Mouse (Mus musculus) left cerebral cortex, postnatal 4 days (tissue): Measurements from ENCODE around the gene Pdzd2. TPM values are rescaled to one million over a fixed set of nuclear protein-coding genes. Genes with fewer than 3 reads are reported as not detected.

Source experiments
- DNase-seq: peaks from one replicate; pipeline ENCODE4 v3.0.0-alpha.2; 2022
- intact Hi-C: fragments of 180-260 bp; cut with DNase I; formaldehyde crosslinking; loops from one replicate; pipeline ENCODE4 v1.15.1; 2025
- total RNA-seq, 2 experiments: library from RNA; stranded (reverse); gene quantifications; 2 replicates each; pipeline ENCODE4 v1.2.3; 2021

The Pdzd2 gene
- total RNA-seq, 2 experiments from 2014 or later, result 87.8 to 107 TPM

- no peak for DNase-seq
- intact Hi-C loops, result no loop called here
Observed at GRCm38 (mm10) chr15:12628451-12628850, 111.3 kb downstream of the Pdzd2 start.

GRCm38 (mm10) chr15:12626930-12627329 is 112.8 kb downstream of the Pdzd2 start:
- DNase-seq, result no peak
- intact Hi-C loops, result no loop called here

- no peak for DNase-seq
- intact Hi-C loops, result no loop called here
Observed at GRCm38 (mm10) chr15:12626166-12626565, 113.6 kb downstream of the Pdzd2 start.

GRCm38 (mm10) chr15:12625524-12625923 is 114.2 kb downstream of the Pdzd2 start:
- DNase-seq, result no peak
- intact Hi-C loops, result no loop called here

DNA sequence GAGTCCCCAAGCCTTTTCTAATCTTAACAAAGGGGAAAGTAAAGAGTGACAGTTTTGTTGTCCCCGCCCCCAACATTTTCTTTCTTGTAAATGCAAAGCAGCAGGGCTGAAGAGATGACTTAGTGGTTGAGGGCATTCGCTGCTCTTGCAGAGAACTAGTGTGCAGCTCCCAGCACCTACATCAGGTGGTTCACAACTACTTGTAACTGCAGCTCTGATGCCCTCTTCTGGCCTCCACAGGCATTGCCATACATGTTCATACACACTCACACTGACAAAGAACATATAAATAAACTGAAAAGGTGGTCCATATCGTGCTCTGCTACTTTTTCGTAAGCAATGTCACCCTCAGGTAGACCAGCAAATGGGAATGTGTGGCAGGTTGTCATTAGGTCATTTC is 116.2 kb downstream of the Pdzd2 start:
- intact Hi-C loops, result no loop called here
- DNase-seq, result no peak

- intact Hi-C loops, result no loop called here
- no peak for DNase-seq
Observed at GRCm38 (mm10) chr15:12622701-12623100, 117.0 kb downstream of the Pdzd2 start.

DNA sequence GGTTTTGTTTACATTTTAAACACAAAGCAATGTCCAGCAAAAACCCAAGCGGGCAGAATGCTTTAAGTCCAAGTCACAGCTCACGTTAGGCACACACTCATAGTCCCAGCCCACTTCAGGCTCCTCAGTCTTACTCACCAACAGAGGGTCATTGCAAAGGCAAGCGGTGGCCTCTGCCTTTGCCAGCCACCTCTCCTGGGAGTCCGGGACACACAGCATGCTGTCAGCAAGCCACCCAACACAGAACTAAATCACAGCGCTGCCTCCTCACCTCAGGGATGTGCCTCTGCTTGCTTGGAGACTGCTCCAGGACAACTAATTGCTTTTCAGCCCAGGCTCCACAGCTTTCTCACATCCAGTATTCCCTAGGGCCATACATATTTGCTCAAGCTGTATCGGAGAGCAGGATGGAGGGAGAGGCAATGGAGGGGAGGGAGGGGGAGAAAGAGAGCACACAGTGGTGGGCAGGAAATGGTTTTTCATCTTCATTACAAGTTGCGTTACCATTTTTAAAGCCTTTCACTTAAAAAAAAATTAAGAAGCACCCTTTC is 117.6 kb downstream of the Pdzd2 start:
- DNase-seq, result no peak
- intact Hi-C loops, result no loop called here

GRCm38 (mm10) chr15:12619273-12619672 is 120.5 kb downstream of the Pdzd2 start:
- intact Hi-C loops, result no loop called here
- no peak for DNase-seq

GRCm38 (mm10) chr15:12617651-12618050 is 122.1 kb downstream of the Pdzd2 start:
- no peak for DNase-seq

GRCm38 (mm10) chr15:12617220-12617619 is 122.5 kb downstream of the Pdzd2 start:
- no peak for DNase-seq
- intact Hi-C loops, result no loop called here

More at GRCm38 (mm10) chr15:12617651-12618050, 122.1 kb downstream of the Pdzd2 start:
- intact Hi-C loops, result no loop called here

DNA sequence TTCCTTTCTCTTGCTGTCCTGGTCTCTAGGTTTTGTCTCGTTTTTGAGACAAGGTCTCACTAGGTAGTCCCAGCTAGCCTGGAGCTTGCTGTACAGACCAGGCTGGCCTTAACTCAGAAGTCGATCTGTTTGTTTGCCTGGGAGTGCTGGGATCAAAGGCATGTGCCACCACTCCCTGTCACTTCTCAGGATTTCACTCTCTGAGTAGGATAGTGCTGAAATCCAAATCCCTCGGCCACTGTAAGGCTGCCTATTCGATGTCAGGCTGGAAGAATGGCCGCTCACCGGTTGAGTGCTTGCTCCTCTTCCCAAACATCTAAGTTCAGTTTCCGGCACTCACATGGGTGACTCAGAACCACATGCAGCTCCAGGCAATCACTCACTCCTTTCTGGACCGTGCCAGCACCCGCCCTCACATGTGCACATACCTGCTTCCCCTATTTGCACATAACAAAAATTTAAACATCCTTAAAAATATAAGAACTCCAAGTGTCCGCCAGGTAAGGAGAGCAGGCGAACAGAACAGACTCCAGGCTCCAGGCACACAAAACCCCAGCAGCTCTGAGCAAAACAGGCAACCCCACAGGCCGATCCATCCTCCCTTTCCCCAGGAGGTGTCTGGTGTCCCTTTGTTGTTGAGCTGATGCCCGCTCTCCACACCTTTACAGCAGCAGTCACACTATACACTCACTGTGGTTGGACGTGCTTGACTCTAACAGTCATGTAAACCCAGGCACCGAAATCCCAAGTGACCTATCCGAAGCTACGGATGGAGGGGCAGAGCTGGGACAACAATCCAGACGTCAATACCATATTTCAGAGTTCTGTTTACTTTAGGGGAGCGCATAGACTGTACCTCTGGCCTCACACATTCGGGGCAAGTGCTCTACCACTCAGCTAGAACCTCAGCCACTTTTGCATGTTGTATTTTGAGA is 124.5 kb downstream of the Pdzd2 start:
- no peak for DNase-seq
- intact Hi-C loops, result no loop called here

- intact Hi-C loops, result no loop called here
- no peak for DNase-seq
Observed at GRCm38 (mm10) chr15:12614011-12614410, 125.7 kb downstream of the Pdzd2 start.

DNA sequence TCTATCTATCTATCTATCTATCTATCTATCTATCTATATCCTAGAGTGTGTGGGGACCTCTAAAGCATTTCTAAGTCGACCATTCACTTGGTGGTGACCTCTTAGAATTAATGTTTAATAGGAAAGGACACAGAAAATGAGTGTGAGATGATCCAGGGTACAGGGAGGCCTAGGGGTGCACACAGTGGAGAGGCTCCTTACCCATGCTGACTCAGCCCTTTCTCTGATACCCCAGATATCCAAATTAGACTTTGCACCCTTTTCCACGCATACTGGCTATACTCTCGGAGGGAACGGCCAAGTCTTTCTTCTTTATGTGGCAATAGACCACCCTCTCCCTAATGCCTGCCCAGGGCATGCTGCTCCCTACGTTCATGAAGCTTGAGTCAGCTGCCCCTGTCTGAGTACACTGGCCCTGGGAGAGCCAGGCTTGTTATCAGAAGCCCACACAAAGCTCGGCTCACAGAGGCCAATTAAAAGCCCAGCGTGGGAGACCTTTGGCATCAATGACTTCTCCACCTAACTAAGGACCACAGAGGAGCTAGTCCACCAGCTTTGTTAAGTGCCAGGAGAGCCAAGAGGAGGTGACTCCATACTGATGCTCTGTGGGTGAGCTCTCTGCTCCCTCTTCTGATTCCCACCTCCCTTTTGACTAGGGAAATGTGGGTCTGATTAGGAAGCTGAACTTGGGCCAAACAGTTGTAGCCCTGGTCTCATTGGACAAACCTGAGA is 126.6 kb downstream of the Pdzd2 start:
- intact Hi-C loops, result no loop called here
- DNase-seq, result no peak

GRCm38 (mm10) chr15:12608090-12608489 is 131.6 kb downstream of the Pdzd2 start:
- intact Hi-C loops, result no loop called here
- DNase-seq, result no peak

DNA sequence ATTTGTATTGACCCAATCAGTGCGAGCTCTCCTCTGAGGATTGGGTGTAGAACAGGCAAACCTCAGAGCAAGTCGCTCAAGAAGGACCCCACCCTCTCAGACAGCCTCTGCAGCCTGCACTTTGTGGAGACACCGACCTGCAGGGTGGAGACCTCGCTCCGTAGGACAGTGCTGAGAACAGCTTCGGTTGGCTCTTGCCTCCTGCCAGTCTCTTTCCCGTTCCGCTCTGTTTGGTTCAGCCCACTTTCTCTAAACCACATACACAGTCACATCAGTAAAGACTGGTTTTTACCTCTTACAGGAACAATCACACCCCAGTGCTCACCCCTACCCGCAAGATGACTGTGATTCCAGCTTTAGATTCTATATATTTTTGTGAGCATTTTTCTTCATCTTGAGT is 133.4 kb downstream of the Pdzd2 start:
- DNase-seq, result no peak
- intact Hi-C loops, result no loop called here

DNA sequence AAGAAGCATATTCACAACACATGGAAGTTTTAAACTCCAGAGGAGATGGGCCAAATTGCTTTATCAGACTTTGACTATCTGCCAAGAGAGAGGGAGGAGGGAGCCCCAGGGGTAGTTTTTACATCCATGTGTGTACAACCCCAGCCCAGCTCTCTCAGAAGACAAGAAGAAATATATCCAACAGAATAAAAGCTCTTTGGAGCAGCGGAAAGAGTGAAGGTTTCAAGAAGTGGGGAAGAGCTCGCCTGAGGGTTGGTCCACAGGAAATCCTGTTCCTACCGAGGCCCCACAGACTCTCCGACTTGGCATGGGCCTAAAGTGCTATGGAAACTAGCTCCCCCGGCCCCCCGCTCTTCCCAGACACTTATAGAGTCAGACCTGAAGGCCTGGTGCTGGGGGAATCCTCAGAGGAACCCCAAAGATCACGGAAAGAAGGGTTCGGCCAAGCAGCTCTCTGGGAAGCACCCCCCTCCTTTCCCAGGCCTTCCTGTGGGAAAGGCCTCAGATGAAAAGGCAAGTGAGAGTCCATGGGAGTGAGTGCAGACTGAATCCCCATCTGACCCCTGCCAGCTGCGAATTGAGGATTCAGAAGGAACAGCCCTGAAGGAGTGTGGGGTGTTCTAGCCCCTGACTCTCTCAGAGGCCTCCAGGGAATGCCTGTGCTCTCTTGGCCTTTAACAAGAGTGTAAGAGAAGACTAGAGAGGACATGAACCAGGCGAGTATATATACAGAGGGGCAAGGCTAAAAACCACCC is 134.3 kb downstream of the Pdzd2 start:
- DNase-seq, result no peak
- intact Hi-C loops, result no loop called here

- DNase-seq, result no peak
- intact Hi-C loops, result no loop called here
Observed at GRCm38 (mm10) chr15:12603674-12604073, 136.1 kb downstream of the Pdzd2 start.

DNA sequence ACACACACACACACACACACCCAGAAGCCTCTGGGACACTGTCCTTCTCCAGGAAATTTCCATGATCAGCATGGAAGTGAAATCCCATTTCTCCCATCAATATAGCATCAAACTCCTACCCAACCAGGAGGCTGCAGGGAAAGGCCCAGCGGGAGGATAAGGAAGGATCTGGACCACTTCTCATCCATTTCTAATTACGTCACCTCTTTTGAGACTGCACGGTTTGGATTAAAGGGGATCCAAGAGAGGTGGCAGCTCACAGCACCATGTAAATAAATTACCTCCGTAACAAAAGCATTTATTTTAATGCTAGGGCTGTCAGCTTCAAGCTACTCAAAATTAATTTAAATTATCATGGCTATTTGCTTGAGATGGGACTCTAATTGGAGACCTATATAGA is 146.6 kb downstream of the Pdzd2 start:
- intact Hi-C loops, result no loop called here
- DNase-seq, result no peak

DNA sequence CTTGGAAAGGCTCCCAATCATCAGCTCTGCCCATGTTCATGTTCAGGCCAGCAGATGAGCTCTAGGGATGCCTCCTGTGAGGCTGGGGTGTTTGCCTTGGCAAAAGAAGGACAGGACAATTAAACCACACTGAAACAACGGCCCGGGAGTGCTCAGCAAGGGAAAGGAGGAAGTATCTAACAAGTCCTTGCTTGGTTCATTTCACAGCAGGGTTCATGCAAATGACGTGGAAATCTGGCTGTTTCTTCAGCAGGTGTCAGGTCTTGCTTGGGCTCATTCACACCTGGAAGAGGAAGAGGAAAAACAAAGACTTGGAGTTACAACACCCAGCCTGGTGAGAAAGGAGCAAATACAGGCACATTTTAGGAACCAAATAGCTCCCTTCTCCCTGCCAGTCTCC is 147.1 kb downstream of the Pdzd2 start:
- no peak for DNase-seq
- intact Hi-C loops, result no loop called here

DNA sequence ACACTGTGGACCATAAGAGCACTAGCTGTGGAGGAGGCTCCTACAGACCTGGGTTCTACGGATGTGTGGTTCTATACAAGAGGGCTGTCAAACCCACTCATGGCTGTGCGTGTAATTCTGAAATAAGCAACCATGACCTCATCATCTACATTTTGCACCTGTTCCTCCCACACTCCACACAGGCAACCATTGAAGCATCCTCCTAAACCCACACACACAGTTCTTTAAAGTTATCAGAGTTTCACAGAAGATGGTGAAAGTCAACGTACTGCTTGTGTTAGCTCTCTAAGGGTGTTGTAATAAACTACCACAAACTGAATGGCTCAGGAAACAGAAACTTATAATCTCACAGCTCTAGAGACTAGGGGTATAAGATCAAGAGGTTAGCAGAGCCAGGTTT is 151.1 kb downstream of the Pdzd2 start:
- no peak for DNase-seq
- intact Hi-C loops, result loop anchor here (5.0 kb wide), 1 partner anchor 204 kb away; no protein-coding TSS in a partner anchor
